Mouse (Mus musculus) hindbrain, embryonic 16.5 days (tissue): ENCODE results near the gene Pi4k2a. TPM values are rescaled to one million over a fixed set of nuclear protein-coding genes. Genes with fewer than 3 reads are reported as not detected.

Experiments
- ATAC-seq: fragments of 200-750 bp; cut with Nextera tagmentation; 2 replicates; pipeline ENCODE4 v1.8.0; 2017; ENCODE audit warnings: moderate TSS enrichment, moderate library complexity
- H3K27ac ChIP-seq: fragments of 300-500 bp; sonication (generic); 2 replicates; pipeline ENCODE4 v1.5.1; 2014; ENCODE audit warnings: low read depth, mild to moderate bottlenecking, control low read depth, low read length, moderate library complexity
- H3K27me3 ChIP-seq: fragments of 300-500 bp; sonication (generic); replicated peaks from 2 replicates; pipeline ENCODE4 v1.6.1; 2014; ENCODE audit warnings: low read length; ENCODE audit not compliant: control insufficient read depth, insufficient read depth
- H3K36me3 ChIP-seq: fragments of 300-500 bp; sonication (generic); 2 replicates; pipeline ENCODE4 v1.6.1; 2014; ENCODE audit warnings: mild to moderate bottlenecking, low read length, moderate library complexity, mixed read lengths; ENCODE audit not compliant: control insufficient read depth, insufficient read depth
- H3K4me1 ChIP-seq: fragments of 300-500 bp; sonication (generic); 2 replicates; pipeline ENCODE4 v1.6.1; 2014; ENCODE audit warnings: low read depth, low read length; ENCODE audit not compliant: control insufficient read depth, insufficient read depth
- H3K4me2 ChIP-seq: fragments of 300-500 bp; sonication (generic); 2 replicates; pipeline ENCODE4 v1.6.1; 2014; ENCODE audit warnings: mild to moderate bottlenecking, low read length, control low read depth, moderate library complexity
- H3K4me3 ChIP-seq: fragments of 300-500 bp; sonication (generic); 2 replicates; pipeline ENCODE4 v1.5.1; 2014; ENCODE audit warnings: mild to moderate bottlenecking, low read length, control low read depth, moderate library complexity
- H3K9ac ChIP-seq: fragments of 300-500 bp; sonication (generic); 2 replicates; pipeline ENCODE4 v1.6.1; 2014; ENCODE audit warnings: low read depth, mild to moderate bottlenecking, control low read depth, low read length, moderate library complexity
- H3K9me3 ChIP-seq: fragments of 300-500 bp; sonication (generic); 2 replicates; pipeline ENCODE4 v1.6.1; 2014; ENCODE audit warnings: mild to moderate bottlenecking, low read length, moderate library complexity; ENCODE audit not compliant: control insufficient read depth
- WGBS: fragments of 180-500 bp; shearing (Covaris S2); extraction: QIAGEN DNeasy Blood & Tissue Kit; methylation state at CpG from one replicate; pipeline ENCODE4 v1.1.7; 2014; 5-methylcytosine and 5-hydroxymethylcytosine counted together
- polyA plus RNA-seq: library from polyadenylated mRNA; unstranded; fragments of >200 nt; fragmentation: Nextera tagmentation; extraction: Ambion mirVana; gene quantifications from 2 replicates; pipeline ENCODE4 v1.2.1, GENCODE M21; 2015

Gene Pi4k2a
- polyA plus RNA-seq, 1 experiment from 2014 or later = 9.6 TPM

DNA sequence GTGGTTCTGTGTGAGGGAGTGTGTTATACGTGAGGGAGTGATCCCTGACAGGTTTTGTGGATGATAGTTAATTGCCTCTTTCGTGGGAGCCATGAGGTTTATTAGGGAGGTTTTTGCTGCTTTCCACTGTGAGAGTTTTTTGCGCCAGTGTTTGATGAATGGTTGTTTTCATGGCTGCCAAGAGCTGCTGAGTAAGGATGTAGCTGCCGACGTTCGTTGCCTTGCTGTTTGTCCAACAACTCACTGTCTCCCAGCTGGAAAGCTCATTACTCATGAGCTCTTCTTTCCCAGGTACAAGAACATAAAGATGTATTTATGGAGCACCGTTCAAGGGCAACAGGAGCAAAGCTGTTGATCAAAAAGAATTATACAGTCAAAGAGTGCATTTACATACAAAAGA, 73.9 kb downstream of the Pi4k2a start:
- 24% methylated on average over 7 of the region's 7 CpGs for WGBS
- H3K9me3 ChIP-seq = no peaks in the 10 kb centered on the region
- no peak overlapping the region for H3K4me2 ChIP-seq
- H3K27ac ChIP-seq = no peak overlapping the region; the same call in 1 of the 2 replicates
- H3K4me1 ChIP-seq = peaks cover 3% of the 10 kb centered on the region
- H3K27me3 ChIP-seq = peaks cover 9% of the 10 kb centered on the region
- ATAC-seq = no peak
- no peak overlapping the region for H3K9ac ChIP-seq
- no peak overlapping the region for H3K4me3 ChIP-seq
- no peaks in the 10 kb centered on the region for H3K36me3 ChIP-seq

DNA sequence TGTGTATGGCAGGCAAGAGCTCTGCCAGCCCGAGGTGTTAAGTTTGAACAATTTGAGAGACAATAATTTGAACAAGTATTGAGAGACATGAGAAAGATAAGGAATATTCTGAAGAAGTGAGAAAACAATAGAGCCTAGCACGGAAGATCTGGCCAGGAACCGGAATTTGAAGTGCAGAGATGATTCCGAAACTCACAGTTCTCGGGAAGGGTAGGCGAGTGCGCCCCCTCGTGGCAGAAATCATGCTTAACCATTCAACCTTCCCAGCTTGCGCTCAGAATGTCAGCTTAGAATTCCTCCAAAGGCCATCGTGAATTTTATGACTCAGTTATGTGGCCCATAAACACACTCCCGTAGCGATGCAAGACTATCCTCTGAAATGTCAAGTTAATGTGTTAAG, 75.9 kb downstream of the Pi4k2a start:
- WGBS = 5% methylated on average over 12 of the region's 12 CpGs
- no peak overlapping the region for H3K4me3 ChIP-seq

DNA sequence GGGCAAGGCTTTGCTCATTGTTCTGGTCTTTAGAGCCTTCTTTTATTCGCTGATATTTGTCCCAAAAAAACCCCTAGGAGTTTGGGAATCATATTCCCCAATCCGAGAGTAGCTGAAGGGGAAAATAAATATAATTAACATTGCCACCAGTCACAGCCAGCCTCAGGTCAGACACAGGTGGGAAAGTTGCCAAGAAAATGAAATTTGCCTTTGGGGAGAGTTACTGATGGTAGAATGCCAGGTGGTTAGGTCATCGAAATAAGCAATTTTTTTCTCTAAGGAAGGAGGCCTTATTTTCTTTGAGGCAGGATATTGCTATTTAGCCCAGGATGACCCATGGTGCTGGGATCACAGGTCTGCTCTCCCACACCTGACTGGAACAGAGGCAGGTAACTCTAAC, 76.5 kb downstream of the Pi4k2a start:
- Histone ChIP-seq H3K4me2 (no peak overlapping the region), H3K9me3 (no peaks in the 10 kb centered on the region), H3K4me3 (no peak overlapping the region), H3K36me3 (no peaks in the 10 kb centered on the region), H3K27ac (no peak overlapping the region), H3K27me3 (peaks cover 9% of the 10 kb centered on the region), H3K9ac (no peak overlapping the region), H3K4me1 (peaks cover 19% of the 10 kb centered on the region)
- no peak for ATAC-seq
- 31% methylated on average over 3 of the region's 3 CpGs for WGBS

More for the DNA sequence above, 75.9 kb downstream of the Pi4k2a start:
- Histone ChIP-seq H3K9me3 (no peaks in the 10 kb centered on the region), H3K4me1 (peaks cover 13% of the 10 kb centered on the region), H3K36me3 (no peaks in the 10 kb centered on the region), H3K27ac (no peak overlapping the region), H3K4me2 (peak overlapping the region; percentile 47), H3K27me3 (peaks cover 9% of the 10 kb centered on the region), H3K9ac (peak overlapping the region; percentile 0; the same call in 1 of the 2 replicates)
- no peak for ATAC-seq

DNA sequence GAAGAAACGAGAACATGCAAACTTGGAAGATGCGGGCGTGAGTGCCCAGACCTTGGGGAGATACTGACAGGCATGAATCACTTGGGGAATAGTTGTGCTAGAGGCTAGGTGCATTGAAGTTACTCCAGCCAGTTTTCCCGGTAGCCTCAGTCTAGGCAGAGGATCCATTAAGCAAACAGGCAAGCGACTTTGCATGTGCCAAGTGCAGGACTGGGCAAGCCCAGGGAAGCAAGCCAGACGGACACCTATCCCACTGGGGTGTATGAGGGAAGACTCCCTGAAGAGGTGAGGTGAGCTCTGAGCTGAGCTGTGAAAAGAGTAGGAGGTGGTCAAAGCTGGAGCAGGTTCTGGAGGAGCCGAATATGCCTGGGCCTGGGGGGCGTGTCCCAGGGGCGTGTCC, 77.2 kb downstream of the Pi4k2a start:
- H3K4me1 ChIP-seq = peaks cover 22% of the 10 kb centered on the region
- H3K27me3 ChIP-seq = peaks cover 9% of the 10 kb centered on the region
- no peak overlapping the region for H3K4me2 ChIP-seq
- no peak for ATAC-seq
- H3K27ac ChIP-seq = no peak overlapping the region
- H3K9ac ChIP-seq = no peak overlapping the region
- H3K4me3 ChIP-seq = no peak overlapping the region
- H3K9me3 ChIP-seq = no peaks in the 10 kb centered on the region
- H3K36me3 ChIP-seq = no peaks in the 10 kb centered on the region
- 71% methylated on average over 9 of the region's 9 CpGs for WGBS

DNA sequence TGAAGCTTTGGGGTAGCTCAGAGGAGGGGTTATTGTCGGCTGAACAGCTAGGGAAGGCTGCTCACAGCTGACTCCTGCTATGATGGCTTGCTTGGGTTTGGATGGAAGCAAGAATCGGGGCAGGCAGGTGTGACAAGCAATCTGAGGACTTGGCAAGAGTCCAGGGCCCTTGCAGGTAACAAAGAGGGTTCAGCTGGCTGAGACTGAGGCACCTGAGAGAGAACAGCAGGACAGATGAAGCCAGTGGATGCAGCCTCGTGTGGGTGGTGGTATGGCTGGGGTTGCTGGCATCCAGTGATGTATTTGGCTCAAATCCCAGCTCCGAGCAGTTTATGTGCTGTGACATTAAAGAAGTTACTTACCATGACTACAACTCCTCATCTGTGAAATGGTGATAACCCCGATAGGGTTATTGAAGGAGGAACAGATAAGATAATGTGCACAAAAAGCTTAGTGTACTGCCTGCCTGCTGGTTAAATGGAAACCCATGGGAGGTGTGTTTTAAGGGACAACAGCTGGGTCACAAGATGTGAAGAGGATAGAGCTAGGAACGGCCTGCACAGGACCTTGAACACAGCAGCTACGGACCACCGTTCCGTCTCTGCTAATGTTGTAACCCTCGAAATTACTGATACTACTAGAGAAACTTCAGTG, 79.2 kb downstream of the Pi4k2a start:
- H3K4me1 ChIP-seq = peaks cover 24% of the 10 kb centered on the region
- peaks cover 9% of the 10 kb centered on the region for H3K27me3 ChIP-seq
- peak overlapping the region; percentile 24; the same call in 1 of the 2 replicates for H3K27ac ChIP-seq
- WGBS = 55% methylated on average over 10 of the region's 10 CpGs
- peak overlapping the region; percentile 74 for H3K9ac ChIP-seq
- H3K9me3 ChIP-seq = no peaks in the 10 kb centered on the region
- H3K4me3 ChIP-seq = peak overlapping the region; percentile 83; the same call in 1 of the 2 replicates
- H3K4me2 ChIP-seq = peak overlapping the region; percentile 78; the same call in 1 of the 2 replicates
- 0 out of 2 replicates have a peak, but pooled peaks have one; percentile 2 for ATAC-seq
- no peaks in the 10 kb centered on the region for H3K36me3 ChIP-seq

DNA sequence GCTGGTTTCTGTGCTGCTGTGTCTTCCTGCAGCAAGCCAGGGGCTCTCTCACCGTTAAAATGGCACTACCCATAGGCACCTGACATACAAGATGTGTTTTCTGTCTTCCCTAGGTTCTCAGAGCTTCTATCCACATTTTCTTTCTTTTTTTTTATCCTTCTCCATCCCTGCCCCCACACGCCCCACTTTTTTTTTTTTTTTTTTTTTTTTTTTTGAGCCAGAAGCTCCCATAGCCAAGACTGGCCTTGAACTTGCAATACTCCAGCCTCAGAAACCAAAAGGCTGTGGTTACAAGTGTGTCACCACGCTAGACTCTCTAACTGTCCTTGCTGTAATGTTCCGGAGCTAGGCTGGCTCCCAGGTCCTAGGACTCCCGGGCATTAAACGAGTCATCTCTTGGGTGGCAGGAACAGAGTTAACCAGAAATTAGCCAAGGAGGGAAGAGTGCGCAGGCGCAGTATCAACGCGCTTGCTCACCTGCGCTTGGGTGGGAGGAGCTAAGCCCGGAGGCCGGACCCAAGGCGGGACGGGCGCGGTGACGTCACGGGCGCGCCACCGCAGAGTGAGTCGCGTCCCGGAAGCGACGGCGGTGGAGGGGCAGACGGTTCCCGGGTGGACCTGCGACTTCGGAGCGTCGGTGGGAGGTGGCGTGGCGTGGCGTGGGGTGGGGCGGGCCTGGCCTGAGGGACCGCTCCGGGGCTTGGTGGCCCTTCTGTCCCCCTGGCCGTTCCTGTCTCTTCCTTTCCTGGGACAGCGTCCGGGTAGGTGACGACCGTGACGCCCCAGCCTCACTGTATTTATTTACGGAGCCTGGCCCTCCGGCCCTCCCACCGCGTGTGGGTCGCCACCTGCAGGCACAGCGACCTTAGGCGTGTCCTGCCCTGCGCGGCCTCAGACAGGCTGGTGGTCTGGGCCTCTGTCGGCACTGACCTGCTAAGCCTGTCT, 80.0 kb downstream of the Pi4k2a start:
- H3K4me2 ChIP-seq = peak overlapping the region; percentile 78
- H3K9ac ChIP-seq = peak overlapping the region; percentile 74
- peaks cover 9% of the 10 kb centered on the region for H3K27me3 ChIP-seq
- no peaks in the 10 kb centered on the region for H3K36me3 ChIP-seq
- ATAC-seq = peak; percentile 94
- WGBS = 2% methylated on average over 48 of the region's 56 CpGs
- H3K4me3 ChIP-seq = peak overlapping the region; percentile 83
- no peaks in the 10 kb centered on the region for H3K9me3 ChIP-seq
- peaks cover 24% of the 10 kb centered on the region for H3K4me1 ChIP-seq
- peak overlapping the region; percentile 36; the same call in 1 of the 2 replicates for H3K27ac ChIP-seq

Other genes with a start within 250 kb of the Pi4k2a start
- gene Frat2, start 242.3 kb upstream of the Pi4k2a start, polyA plus RNA-seq = 4.3 and 4.6 TPM in 2 replicates
- 16.6 and 21.2 TPM in 2 replicates for gene Rrp12, start 194.3 kb upstream of the Pi4k2a start, polyA plus RNA-seq
- 619 and 637 TPM in 2 replicates for gene Pgam1, start 178.5 kb upstream of the Pi4k2a start, polyA plus RNA-seq
- 52.4 and 55.9 TPM in 2 replicates for gene Exosc1, start 157.0 kb upstream of the Pi4k2a start, polyA plus RNA-seq
- gene Zdhhc16, start 157.0 kb upstream of the Pi4k2a start, polyA plus RNA-seq = 91.3 and 91.4 TPM in 2 replicates
- 30.0 and 31.3 TPM in 2 replicates for gene Mms19, start 109.3 kb upstream of the Pi4k2a start, polyA plus RNA-seq
- 13.4 and 15.2 TPM in 2 replicates for gene Ubtd1, start 108.7 kb upstream of the Pi4k2a start, polyA plus RNA-seq
- 1.1 and 1.5 TPM in 2 replicates for gene Ankrd2, start 54.5 kb upstream of the Pi4k2a start, polyA plus RNA-seq
- 2.0 and 2.4 TPM in 2 replicates for gene Hoga1, start 44.9 kb upstream of the Pi4k2a start, polyA plus RNA-seq
- not detected in 2 replicates for gene 4933411K16Rik, start 38.2 kb upstream of the Pi4k2a start, polyA plus RNA-seq
- 137 and 139 TPM in 2 replicates for gene Morn4, start 4.1 kb upstream of the Pi4k2a start, polyA plus RNA-seq
- gene Avpi1, start 38.6 kb downstream of the Pi4k2a start, polyA plus RNA-seq = 12.2 and 12.6 TPM in 2 replicates
- gene Marveld1, start 56.9 kb downstream of the Pi4k2a start, polyA plus RNA-seq = 1.5 and 2.3 TPM in 2 replicates
- gene Zfyve27, start 73.5 kb downstream of the Pi4k2a start, polyA plus RNA-seq = 56.4 and 62.4 TPM in 2 replicates
- 2.7 and 3.5 TPM in 2 replicates for gene Sfrp5, start 111.8 kb downstream of the Pi4k2a start, polyA plus RNA-seq
- gene Golga7b, start 157.1 kb downstream of the Pi4k2a start, polyA plus RNA-seq = 69.5 and 73.9 TPM in 2 replicates